Mouse (Mus musculus) megakaryocyte progenitor cell, adult 5-6 weeks (primary cell): Measurements from ENCODE around the gene Ncln. TPM values are rescaled to one million over a fixed set of nuclear protein-coding genes. Genes with fewer than 3 reads are reported as not detected.

Source experiments
- ATAC-seq: replicated peaks from 2 replicates; pipeline ENCODE4 v1.8.0; 2016; ENCODE audit warnings: mild to moderate bottlenecking, moderate TSS enrichment, inconsistent platforms; ENCODE audit not compliant: poor library complexity
- total RNA-seq, 2 experiments: library from RNA; stranded (forward) in 1 of 2; stranded (reverse) in 1 of 2; fragments of 157-497, 149-512 nt in 1 of 2; fragments of 200-1000 nt in 1 of 2; gene quantifications; 2 replicates each; pipeline versions ENCODE4 v1.2.3 to v1.2.4; 2015 to 2017

Ncln gene
- total RNA-seq, 2 experiments from 2014 or later: 81.2 to 85.6 TPM

GRCm38 (mm10) chr10:81517227-81517626 lies 21.0 kb upstream of the Ncln start:
- peak; percentile 36 for ATAC-seq

- ATAC-seq: no peak
These were observed 17.6 kb upstream of the Ncln start for GRCm38 (mm10) chr10:81513798-81514197.

- no peak for ATAC-seq
These were observed 14.1 kb upstream of the Ncln start for GRCm38 (mm10) chr10:81510246-81510810.

- ATAC-seq: no peak
These were observed 11.7 kb upstream of the Ncln start for GRCm38 (mm10) chr10:81507691-81508489.

DNA sequence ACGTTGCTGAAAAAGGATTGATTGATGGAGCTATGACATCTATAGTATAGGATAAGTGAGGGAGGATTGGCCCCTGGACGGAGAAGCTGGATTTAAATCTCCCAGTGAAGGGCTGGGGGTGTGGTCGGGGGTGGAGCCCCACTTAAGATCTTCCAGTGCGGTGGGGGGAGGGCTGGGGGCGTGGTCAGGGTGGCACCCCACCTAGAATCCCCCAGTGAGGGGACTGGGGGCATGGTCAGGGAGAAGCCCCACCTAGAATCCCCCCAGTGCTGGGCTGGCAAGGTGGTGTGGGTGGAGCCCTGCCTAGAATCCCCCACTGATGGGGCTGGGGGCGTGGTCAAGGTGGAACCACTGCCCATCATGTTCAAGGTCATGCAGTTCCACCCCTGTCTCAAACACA lies 10.9 kb upstream of the Ncln start:
- no peak for ATAC-seq

DNA sequence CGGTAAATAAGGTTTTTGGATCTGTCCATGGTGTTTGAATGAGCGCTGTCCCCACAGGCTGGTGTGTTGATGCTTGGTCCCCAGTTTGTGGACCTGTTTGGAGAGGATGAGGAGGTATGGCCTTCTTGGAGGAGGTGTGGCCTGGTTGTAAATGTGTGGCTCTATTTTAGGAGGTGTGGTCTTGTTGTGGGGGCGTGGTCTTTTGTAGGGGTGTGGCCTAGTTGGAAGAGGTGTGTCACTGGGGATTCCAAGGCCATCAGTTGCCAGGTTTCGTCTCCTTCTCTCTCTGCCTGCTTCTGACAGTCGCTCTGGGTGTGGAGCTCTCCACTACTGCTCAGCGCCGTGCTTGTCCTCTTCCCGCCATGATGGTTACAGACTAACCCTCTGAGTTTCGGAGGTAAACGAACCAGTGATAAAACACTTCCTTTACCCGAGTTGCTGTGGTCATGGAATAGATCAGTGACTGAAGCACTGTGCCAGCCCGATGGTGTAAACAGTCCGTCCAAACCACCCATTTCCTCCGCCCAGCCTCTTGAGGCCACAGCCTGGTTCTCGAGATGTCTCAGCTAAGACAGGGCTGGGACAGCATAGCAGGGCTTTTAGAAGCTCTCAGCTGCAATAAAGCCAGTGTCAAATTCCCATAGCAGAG lies 8.9 kb upstream of the Ncln start:
- peak; percentile 36 for ATAC-seq

- peak; percentile 55 for ATAC-seq
These were observed 6.5 kb upstream of the Ncln start for GRCm38 (mm10) chr10:81502658-81503057.

GRCm38 (mm10) chr10:81501863-81502262 lies 5.7 kb upstream of the Ncln start:
- ATAC-seq: no peak

DNA sequence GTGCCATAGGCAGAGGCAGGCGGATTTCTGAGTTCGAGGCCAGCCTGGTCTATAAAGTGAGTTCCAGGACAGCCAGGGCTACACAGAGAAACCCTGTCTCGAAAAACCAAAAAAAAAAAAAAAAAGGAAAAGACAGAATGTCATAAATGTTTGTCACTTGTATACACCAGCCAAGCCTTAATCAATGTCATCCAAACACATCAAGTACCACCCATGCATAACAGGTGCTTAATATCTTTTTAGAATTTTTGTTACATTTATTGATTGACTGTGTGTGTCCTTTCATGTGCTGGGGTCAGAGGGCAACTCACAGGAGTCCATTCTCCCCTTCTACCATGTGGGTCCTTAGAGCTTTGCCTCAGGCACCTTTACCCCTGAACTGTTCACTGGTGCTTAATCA lies 3.8 kb upstream of the Ncln start, which contains the start of gene S1pr4:
Gene S1pr4 (minus strand): TSS at position 101 of the 400 bp plus-strand sequence.
- no peak for ATAC-seq

- ATAC-seq: peak; percentile 17
These were observed 3.2 kb upstream of the Ncln start for GRCm38 (mm10) chr10:81499250-81499901.

DNA sequence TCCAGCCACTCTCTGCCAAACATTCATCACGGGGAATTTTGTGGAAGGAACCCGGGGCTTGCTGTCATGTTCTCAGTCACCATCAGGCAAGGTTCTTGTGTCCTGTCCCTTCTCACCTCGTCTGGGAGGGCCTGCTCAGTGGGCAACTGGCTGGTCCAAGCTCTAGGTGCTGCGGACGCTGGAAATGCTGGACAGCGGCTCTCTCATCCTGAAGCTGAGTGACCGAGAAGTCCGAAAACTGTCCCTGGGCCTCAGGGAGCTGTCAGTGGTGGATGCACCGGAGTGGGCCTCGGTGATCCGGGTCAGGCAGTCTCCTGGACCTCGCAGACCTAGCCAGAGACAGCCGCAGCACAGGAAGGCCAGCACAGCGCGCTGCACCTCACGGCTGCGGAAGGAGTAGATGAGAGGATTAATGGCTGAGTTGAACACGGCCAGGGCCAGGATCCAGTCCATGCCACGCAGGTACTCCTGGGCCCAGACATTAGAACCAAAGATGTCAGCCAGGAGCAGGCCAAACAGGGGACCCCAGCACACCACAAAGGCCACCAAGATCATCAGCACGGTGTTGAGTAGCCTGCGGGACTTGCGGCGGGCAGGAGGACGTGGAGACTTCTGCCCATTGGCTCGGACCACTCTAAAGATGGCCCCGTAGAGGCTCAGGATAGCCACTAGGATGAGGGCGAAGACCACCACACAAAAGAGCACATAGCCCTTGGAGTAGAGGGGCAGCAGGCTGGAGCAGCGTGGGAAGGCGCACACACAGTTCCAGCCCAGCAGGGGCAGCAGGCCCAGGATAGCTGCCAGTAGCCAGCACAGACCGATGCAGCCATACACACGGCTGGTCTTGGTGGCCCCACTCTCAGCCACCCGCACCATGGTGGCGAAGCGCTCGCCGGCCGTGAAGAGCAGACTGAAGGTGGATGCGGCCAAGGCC lies 2.4 kb upstream of the Ncln start:
- ATAC-seq: peak; percentile 15; the same call in 1 of the 2 replicates

DNA sequence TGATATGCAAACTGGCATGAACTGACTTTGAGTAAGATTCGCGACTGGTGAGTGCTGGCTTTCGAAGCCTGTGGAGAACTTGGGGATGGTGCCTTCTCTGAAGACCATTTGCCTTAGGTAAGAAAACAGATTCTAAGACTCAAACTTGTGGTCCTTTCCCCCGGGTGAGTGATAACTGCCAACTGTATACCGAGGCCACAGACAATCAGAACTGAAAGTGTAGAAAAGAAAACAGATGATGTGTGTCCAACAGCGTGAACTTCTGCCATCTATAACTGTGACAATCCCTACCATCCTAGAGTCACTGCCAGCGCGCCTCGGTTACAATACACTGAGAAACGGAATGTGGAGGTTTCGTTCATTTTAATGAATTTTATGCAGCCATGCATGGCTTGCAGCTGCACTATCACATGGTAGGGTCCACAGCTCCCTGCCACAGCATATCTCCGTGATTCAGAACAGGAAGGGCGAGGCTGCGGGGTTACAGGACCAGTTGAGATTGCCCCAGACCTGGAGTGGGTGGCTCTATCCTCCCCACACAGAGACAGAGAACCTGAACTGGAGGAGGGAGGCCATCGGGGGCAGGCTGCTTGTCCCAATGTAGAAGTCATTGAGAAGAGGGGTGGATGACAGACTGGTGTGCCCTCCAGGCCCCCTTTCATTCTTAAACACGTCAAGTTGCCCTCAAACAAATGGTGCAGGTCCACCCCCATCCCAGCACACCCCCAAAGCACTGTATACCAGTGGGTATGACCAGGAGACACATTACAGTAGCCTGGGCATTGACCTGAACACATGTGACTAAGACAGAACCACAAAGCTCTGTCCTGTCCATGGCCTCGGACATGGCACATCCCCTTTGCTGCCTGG lies 1.4 kb upstream of the Ncln start:
- ATAC-seq: peak; percentile 30

DNA sequence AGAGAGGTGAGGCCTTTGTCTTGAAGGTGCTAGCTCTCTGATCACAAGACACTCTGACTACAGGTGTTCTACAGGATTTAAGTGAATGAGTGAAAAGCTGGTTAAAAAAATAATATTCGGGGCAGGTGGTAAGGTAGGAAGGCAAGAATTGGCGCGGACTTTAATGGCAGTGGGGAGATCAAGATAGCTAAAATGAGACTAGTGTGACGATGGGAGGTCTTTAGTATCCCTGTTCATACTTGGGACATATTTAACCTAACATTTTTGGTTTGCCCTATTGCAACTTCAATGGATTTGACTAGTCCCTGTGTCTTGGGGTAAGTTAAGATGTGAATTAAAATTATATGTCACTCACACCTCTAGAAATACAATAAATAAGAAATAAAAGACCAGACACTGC lies 777 bp upstream of the Ncln start:
- ATAC-seq: no peak

GRCm38 (mm10) chr10:81495616-81496263 lies 452 bp downstream of the Ncln start:
- no peak for ATAC-seq

DNA sequence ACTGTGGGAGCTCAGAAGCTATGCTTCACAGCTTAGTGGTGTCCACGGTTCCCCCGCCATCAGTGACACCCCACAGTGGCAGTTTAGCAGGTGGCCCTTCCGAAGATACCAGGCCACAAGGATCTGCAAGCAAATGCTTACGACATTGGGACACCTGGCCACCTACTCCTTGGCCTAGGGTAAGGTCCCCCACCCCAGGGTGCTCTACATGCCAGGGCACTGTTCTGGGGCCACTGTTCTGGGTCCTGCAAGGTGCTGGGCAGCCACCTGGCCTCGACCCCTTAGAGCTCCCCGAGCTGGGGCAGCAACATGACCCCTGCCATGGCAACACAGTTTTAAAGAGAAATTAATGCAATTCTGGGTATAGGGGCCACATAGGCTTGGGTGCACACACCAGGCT lies 1.0 kb downstream of the Ncln start:
- ATAC-seq: no peak

- peak; percentile 24 for ATAC-seq
These were observed 1.7 kb downstream of the Ncln start for GRCm38 (mm10) chr10:81494260-81495041.

- ATAC-seq: no peak
These were observed 2.5 kb downstream of the Ncln start for GRCm38 (mm10) chr10:81493601-81494220.
